Mouse (Mus musculus) stomach, postnatal 0 days (tissue): ENCODE measurements around the gene Slc9a2.

Experiments
- CTCF ChIP-seq: IDR thresholded peaks from 2 replicates; pipeline ENCODE4 v1.5.1; 2016; ENCODE audit warnings: antibody characterized with exemption, low read depth, mild to moderate bottlenecking, moderate library complexity
- EP300 ChIP-seq: optimal IDR thresholded peaks from 2 replicates; pipeline ENCODE3; 2016; ENCODE audit warnings: antibody characterized with exemption

GRCm38 (mm10) chr1:40660838-40661237 is 19.5 kb upstream of the Slc9a2 start:
- no peak for TF ChIP-seq CTCF
- TF ChIP-seq EP300 = no peak
